Mouse (Mus musculus) limb, embryonic 13.5 days (tissue): ENCODE measurements around the gene Tbc1d23. TPM values are rescaled to one million over a fixed set of nuclear protein-coding genes. Genes with fewer than 3 reads are reported as not detected.
"Not testable (repeated sequence)": the region's sequence is repeated elsewhere in the genome, so short reads cannot be mapped to it uniquely, and the experiment has no call there.

Experiments used
- ATAC-seq: fragments of 200-750 bp; cut with Nextera tagmentation; 2 replicates; pipeline ENCODE4 v1.8.0; 2017; ENCODE audit warnings: low read depth, moderate number of reproducible peaks, moderate TSS enrichment; ENCODE audit not compliant: low FRiP score
- H3K27ac ChIP-seq: fragments of 300-500 bp; sonication (generic); 2 replicates; pipeline ENCODE4 v1.5.1; 2015; ENCODE audit warnings: inconsistent platforms, mild to moderate bottlenecking, moderate library complexity
- H3K27me3 ChIP-seq: fragments of 300-500 bp; sonication (generic); 2 replicates; pipeline ENCODE4 v1.6.1; 2015; ENCODE audit warnings: mild to moderate bottlenecking, inconsistent platforms
- H3K36me3 ChIP-seq: fragments of 300-500 bp; sonication (generic); 2 replicates; pipeline ENCODE4 v1.6.1; 2015; ENCODE audit warnings: inconsistent platforms, mild to moderate bottlenecking, moderate library complexity
- H3K4me1 ChIP-seq: fragments of 300-500 bp; sonication (generic); 2 replicates; pipeline ENCODE4 v1.6.1; 2015; ENCODE audit warnings: inconsistent platforms
- H3K4me2 ChIP-seq: fragments of 300-500 bp; sonication (generic); replicated peaks from 2 replicates; pipeline ENCODE4 v1.6.1; 2015; ENCODE audit warnings: inconsistent platforms, mild to moderate bottlenecking, moderate library complexity
- H3K4me3 ChIP-seq: fragments of 300-500 bp; sonication (generic); 2 replicates; pipeline ENCODE4 v1.5.1; 2015; ENCODE audit warnings: moderate library complexity, mild to moderate bottlenecking, inconsistent platforms
- H3K9ac ChIP-seq: fragments of 300-500 bp; sonication (generic); 2 replicates; pipeline ENCODE4 v1.6.1; 2015; ENCODE audit warnings: mild to moderate bottlenecking, inconsistent platforms
- H3K9me3 ChIP-seq: fragments of 300-500 bp; sonication (generic); 2 replicates; pipeline ENCODE4 v1.6.1; 2016; ENCODE audit warnings: inconsistent platforms
- WGBS: fragments of 180-500 bp; shearing (Covaris S2); methylation state at CpG from one replicate; pipeline ENCODE4 v1.1.7; 2015; 5-methylcytosine and 5-hydroxymethylcytosine counted together
- polyA plus RNA-seq: library from polyadenylated mRNA; unstranded; fragments of >200 nt; fragmentation: Nextera tagmentation; extraction: Ambion mirVana; gene quantifications from 2 replicates; pipeline ENCODE4 v1.2.1, GENCODE M21; 2015

The Tbc1d23 gene
- polyA plus RNA-seq, 1 experiment from 2014 or later, result 35.3 TPM

DNA sequence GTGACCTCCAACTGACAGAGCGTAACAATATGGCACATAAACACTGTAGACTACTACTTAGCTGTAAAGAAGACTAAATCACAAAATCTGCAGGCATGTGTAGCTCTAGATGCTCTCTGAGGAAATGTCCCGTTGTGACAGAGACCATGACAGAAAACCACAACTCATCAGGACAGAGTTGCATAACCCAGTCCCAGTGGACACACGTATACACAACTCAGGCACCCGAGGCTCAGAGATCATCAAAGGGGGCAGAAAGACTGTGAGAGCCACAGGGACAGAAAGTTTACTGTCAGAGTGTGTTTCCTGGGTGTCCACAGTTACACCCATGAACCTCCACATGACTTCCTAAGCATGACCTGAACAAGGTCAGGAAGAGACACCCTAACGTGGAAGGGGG lies 34.7 kb downstream of the Tbc1d23 start:
- Histone ChIP-seq H3K4me2 (no peak overlapping the region), H3K4me1 (no peaks in the 10 kb centered on the region), H3K4me3 (no peak overlapping the region), H3K27me3 (no peaks in the 10 kb centered on the region), H3K9me3 (no peaks in the 10 kb centered on the region), H3K36me3 (peaks cover 39% of the 10 kb centered on the region), H3K9ac (no peak overlapping the region), H3K27ac (no peak overlapping the region)
- ATAC-seq, result no peak
- 88% methylated on average over 5 of the region's 5 CpGs for WGBS

DNA sequence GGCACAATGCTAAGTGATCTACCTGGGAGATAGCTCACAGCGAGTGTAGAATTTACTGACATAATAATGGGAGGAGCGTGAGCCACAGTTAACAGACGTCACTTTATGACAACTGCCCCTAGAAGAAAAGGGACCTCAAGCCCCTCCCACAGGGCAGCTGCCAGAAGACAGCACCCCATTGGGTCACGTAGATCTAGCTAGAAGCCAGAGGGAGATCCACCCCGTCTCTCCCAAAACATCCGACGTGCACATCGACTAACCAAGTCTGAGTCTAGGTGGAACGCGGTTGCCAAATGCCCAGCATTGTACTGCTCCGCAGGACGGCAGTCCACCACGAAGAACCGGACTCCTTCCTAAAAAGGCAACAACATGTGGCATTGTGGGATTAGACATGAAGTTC lies 40.1 kb downstream of the Tbc1d23 start:
- H3K36me3 ChIP-seq, result peaks cover 54% of the 10 kb centered on the region
- H3K9me3 ChIP-seq, result no peaks in the 10 kb centered on the region
- no peaks in the 10 kb centered on the region for H3K27me3 ChIP-seq
- 86% methylated on average over 14 of the region's 14 CpGs for WGBS
- no peak overlapping the region for H3K4me2 ChIP-seq
- H3K9ac ChIP-seq, result no peak overlapping the region
- no peaks in the 10 kb centered on the region for H3K4me1 ChIP-seq
- H3K27ac ChIP-seq, result no peak overlapping the region
- no peak for ATAC-seq
- H3K4me3 ChIP-seq, result no peak overlapping the region

DNA sequence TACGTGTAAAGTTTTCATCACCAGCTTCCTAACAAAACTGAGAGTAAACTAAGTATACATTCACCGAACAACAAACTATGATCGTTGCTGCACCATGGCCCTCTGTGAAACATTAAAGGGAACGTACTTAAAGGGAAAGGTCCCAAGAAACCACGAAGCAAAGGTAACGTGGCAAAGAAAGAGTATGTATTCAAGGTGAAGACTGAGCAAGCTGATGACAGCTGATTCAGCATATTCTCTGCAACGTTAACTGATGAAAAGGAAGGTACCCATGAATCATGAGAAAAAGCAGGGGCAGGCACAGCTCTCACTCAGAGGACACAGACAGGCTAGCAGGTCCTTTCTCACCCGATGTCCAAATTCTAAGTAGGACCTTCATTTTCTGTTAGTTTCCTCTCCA lies 40.9 kb downstream of the Tbc1d23 start:
- Histone ChIP-seq H3K27ac (no peak overlapping the region), H3K4me2 (no peak overlapping the region), H3K4me1 (no peaks in the 10 kb centered on the region), H3K27me3 (no peaks in the 10 kb centered on the region), H3K9ac (no peak overlapping the region), H3K9me3 (no peaks in the 10 kb centered on the region), H3K36me3 (peaks cover 59% of the 10 kb centered on the region), H3K4me3 (no peak overlapping the region)
- ATAC-seq, result no peak
- WGBS, result 88% methylated on average over 8 of the region's 8 CpGs

DNA sequence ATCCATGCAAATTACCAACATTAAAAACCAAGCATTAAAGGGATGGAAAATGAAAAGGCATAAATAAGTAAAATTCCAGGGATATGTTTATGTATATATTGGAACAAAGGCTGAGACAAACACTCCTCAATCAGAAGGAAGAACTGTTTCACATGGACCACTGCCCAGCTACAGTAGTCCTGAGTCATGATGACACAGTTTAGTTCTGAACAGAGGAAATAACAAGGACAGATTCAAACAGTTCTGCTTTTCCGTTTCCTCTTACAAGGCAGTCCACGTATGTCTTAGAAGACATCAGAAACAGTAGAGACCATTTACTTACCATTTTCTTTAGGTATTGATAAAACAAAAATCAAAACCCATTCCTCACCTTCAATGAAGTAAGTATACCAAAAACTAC lies 41.8 kb downstream of the Tbc1d23 start:
- peaks cover 59% of the 10 kb centered on the region for H3K36me3 ChIP-seq
- WGBS, result 91% methylated on average over 2 of the region's 2 CpGs
- H3K4me2 ChIP-seq, result no peak overlapping the region
- no peak overlapping the region for H3K27ac ChIP-seq
- no peaks in the 10 kb centered on the region for H3K9me3 ChIP-seq
- no peak overlapping the region for H3K9ac ChIP-seq
- ATAC-seq, result no peak
- H3K4me1 ChIP-seq, result no peaks in the 10 kb centered on the region
- no peaks in the 10 kb centered on the region for H3K27me3 ChIP-seq
- no peak overlapping the region for H3K4me3 ChIP-seq

DNA sequence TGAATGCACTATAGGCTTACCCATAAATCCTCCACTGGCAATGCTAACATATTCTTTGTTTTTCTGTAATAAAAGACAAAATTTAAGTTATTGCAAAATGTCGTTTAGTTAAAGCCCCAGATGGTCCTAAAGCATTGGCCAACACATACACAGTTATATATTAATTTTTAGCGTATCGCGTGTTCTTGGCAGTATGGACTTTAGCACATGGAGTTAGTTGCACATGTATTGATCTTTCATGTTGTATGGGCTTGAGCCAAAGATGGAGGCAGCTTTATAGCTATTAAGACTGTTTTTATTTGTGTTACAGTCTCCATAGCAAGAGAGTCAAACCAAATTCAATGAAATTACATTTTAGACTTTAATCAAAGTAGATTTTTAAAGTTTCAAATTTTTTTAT lies 44.7 kb downstream of the Tbc1d23 start:
- Histone ChIP-seq H3K9ac (no peak overlapping the region), H3K4me2 (no peak overlapping the region), H3K36me3 (peaks cover 78% of the 10 kb centered on the region), H3K27ac (no peak overlapping the region), H3K4me3 (no peak overlapping the region), H3K9me3 (no peaks in the 10 kb centered on the region), H3K27me3 (no peaks in the 10 kb centered on the region), H3K4me1 (no peaks in the 10 kb centered on the region)
- WGBS, result 95% methylated on average over 4 of the region's 4 CpGs
- no peak for ATAC-seq

DNA sequence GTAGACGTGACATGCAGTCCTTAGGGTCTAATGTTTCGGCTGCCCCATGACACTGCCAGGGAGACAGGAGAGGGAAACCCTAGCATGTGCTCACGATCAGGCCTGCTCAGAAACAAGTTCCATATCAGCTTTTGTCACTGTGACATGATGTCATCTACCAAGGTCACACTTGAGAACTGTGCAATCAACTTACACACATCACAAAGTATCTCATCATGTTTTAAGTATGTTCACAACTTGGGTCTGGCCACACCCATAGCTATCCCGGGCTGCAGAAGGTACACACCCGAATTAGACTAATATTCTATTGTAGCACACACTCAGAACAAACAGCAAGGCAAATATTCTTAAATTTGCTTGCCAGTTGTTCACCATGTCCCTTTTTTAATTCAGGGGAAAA lies 49.3 kb downstream of the Tbc1d23 start:
- Histone ChIP-seq H3K9me3 (no peaks in the 10 kb centered on the region), H3K4me1 (no peaks in the 10 kb centered on the region), H3K27ac (no peak overlapping the region), H3K36me3 (peaks cover 75% of the 10 kb centered on the region), H3K27me3 (no peaks in the 10 kb centered on the region), H3K4me2 (no peak overlapping the region), H3K9ac (no peak overlapping the region), H3K4me3 (no peak overlapping the region)
- ATAC-seq, result no peak
- WGBS, result 89% methylated on average over 5 of the region's 5 CpGs

DNA sequence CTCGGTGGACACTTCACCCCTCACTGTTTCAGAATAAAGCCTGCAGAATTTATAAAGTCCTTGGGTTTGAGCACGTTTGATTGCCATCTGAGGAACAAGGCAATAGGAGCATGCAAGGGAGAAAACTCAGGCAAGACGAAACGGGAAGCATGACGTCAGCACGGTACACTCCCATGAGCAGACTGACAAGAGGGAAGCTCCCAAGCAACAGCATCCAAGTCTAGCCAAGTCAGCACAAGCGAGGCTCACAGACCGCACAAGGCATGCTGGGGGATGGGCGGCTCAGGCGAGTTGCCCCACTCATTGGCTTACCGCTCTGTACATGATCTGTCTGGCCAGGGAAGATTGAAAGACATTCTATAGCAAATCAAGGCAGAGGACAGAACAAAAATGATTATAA lies 50.1 kb downstream of the Tbc1d23 start:
- Histone ChIP-seq H3K4me3 (no peak overlapping the region), H3K9me3 (no peaks in the 10 kb centered on the region), H3K27ac (no peak overlapping the region), H3K4me1 (no peaks in the 10 kb centered on the region), H3K9ac (no peak overlapping the region), H3K4me2 (no peak overlapping the region), H3K36me3 (peaks cover 78% of the 10 kb centered on the region), H3K27me3 (no peaks in the 10 kb centered on the region)
- WGBS, result 86% methylated on average over 11 of the region's 11 CpGs
- no peak for ATAC-seq

DNA sequence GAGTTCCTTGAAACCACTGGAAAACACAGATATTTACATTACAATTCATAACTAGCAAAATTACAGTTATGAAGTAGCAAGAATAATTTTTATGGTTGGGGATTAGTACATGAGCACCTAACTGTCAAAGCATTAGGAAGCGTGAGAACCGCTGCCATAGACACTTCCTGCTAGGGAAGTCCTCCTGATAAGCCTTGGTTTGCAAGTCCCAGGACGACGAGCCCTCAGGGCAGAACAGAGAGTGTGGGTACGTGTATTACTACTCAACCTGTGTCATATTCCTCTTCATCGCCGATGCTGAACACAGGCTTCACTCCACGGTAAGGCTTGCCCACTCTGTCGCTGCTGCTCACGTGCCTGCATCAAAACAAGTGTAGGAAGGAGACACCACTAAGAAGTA lies 53.6 kb downstream of the Tbc1d23 start:
- Histone ChIP-seq H3K9me3 (no peaks in the 10 kb centered on the region), H3K27ac (no peak overlapping the region), H3K27me3 (no peaks in the 10 kb centered on the region), H3K4me1 (no peaks in the 10 kb centered on the region), H3K36me3 (peaks cover 68% of the 10 kb centered on the region), H3K4me2 (no peak overlapping the region), H3K4me3 (no peak overlapping the region), H3K9ac (no peak overlapping the region)
- ATAC-seq, result no peak
- WGBS, result 88% methylated on average over 10 of the region's 10 CpGs

DNA sequence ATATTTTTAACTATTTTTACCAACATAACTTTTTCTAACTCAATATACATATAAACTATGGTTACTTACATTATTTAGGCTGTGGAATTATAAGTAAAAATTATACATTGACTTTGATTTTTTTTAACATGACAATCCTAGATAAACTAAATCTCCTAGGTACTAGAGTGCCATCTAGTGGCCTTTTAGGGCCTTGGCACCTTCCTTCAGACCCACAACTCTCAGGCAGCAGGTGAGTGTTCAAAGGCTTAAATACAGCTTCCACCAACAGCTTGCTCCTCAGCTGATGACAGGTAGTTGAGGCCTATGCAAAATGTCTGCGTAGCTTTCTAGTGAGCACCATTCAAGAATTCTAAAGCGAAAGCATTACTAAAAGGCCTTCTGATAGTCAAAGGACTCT lies 54.0 kb downstream of the Tbc1d23 start:
- H3K4me1 ChIP-seq, result no peaks in the 10 kb centered on the region
- ATAC-seq, result no peak
- H3K4me2 ChIP-seq, result no peak overlapping the region
- no peak overlapping the region for H3K27ac ChIP-seq
- no peaks in the 10 kb centered on the region for H3K9me3 ChIP-seq
- H3K4me3 ChIP-seq, result no peak overlapping the region
- peaks cover 68% of the 10 kb centered on the region for H3K36me3 ChIP-seq
- no peak overlapping the region for H3K9ac ChIP-seq
- WGBS, result 65% methylated on average over 2 of the region's 2 CpGs
- no peaks in the 10 kb centered on the region for H3K27me3 ChIP-seq

DNA sequence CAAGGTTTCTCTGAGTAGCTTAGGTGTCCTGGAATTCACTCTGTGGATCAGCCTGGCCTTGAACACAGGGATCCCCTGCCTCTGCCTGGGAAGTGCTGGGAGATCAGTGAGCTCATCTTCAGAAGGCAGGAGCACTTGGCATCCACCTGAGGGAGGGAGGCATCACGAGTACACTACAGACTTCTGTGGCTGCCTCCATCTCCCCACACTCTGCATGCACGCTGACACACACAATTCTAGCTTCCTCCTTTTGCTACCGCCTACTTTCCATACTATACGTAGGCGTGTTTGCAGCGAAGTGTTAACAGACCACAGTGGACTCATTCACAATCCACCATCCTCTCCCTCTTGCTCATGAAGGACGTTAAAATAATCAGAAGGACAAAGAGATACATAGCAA lies 55.0 kb downstream of the Tbc1d23 start:
- 89% methylated on average over 7 of the region's 7 CpGs for WGBS
- H3K27me3 ChIP-seq, result no peaks in the 10 kb centered on the region
- no peaks in the 10 kb centered on the region for H3K9me3 ChIP-seq
- H3K4me1 ChIP-seq, result no peaks in the 10 kb centered on the region
- H3K9ac ChIP-seq, result no peak overlapping the region
- no peak overlapping the region for H3K4me3 ChIP-seq
- H3K36me3 ChIP-seq, result peaks cover 62% of the 10 kb centered on the region
- no peak overlapping the region for H3K4me2 ChIP-seq
- ATAC-seq, result no peak
- no peak overlapping the region for H3K27ac ChIP-seq

DNA sequence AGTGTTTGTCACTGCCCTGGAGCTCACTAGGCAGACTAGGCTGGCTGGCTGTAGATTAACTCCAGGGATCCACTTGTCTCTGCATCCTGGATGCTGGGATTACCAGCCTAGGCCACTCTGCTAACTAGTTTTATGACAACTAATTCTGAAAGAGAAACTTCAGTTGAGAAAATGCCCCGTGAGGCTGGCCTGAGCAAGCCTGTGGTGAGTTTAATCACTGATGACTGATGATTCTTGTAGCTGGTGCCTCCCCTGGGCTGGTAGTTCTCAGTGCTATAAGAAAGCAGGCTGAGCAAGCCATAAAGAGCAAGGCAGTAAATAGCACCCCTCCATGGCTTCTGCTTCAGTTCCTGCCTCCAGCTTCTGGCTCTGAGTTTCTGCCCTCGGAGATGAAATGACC lies 55.6 kb downstream of the Tbc1d23 start:
- 79% methylated on average over 2 of the region's 2 CpGs for WGBS
- no peak overlapping the region for H3K4me2 ChIP-seq
- no peaks in the 10 kb centered on the region for H3K27me3 ChIP-seq
- no peaks in the 10 kb centered on the region for H3K4me1 ChIP-seq
- no peak overlapping the region for H3K27ac ChIP-seq
- no peak overlapping the region for H3K9ac ChIP-seq
- peaks cover 62% of the 10 kb centered on the region for H3K36me3 ChIP-seq
- ATAC-seq, result no peak
- no peaks in the 10 kb centered on the region for H3K9me3 ChIP-seq
- H3K4me3 ChIP-seq, result no peak overlapping the region

DNA sequence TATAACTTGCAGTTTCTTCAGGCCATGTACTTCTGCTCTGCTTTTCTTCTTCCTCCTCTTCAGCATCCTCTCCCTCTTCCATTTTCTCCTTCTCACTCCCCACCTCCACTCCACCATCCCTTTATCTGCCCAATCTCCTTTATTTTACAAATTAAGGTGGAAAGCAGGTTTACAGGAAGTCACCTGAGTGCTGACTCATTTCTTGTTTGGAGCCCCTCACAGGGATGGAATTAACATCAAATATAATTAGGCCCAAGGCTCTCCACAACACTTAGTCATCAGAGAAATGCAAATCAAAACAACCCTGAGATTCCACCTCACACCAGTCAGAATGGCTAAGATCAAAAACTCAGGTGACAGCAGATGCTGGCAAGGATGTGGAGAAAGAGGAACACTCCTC lies 56.8 kb downstream of the Tbc1d23 start:
- H3K9ac ChIP-seq, H3K27ac ChIP-seq, ATAC-seq, H3K4me1 ChIP-seq, H3K27me3 ChIP-seq, H3K4me3 ChIP-seq, H3K4me2 ChIP-seq, H3K9me3 ChIP-seq: not testable (repeated sequence)
- H3K36me3 ChIP-seq, result peaks cover 59% of the 10 kb centered on the region

DNA sequence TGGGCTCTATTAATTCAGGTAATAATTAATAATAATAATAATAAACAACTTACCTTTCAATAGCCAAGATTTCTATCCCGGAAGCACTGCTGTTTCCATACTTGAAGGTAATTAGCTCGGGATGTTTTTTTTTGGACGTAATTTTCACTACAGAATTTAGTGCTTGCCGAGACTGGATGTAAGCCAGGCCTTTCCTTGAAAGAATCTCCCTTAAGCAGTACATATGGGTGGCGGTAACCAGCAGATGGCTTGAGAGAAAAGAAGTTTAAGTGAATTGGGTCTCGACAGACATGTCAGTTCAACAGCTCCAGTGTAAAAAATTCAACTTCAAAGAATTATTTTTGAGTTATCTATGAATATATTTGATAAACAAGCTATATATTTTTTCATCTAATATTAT lies 59.7 kb downstream of the Tbc1d23 start:
- Histone ChIP-seq H3K36me3 (peaks cover 41% of the 10 kb centered on the region), H3K4me1 (peaks cover 9% of the 10 kb centered on the region), H3K27ac (no peak overlapping the region), H3K9me3 (no peaks in the 10 kb centered on the region), H3K4me3 (no peak overlapping the region), H3K9ac (no peak overlapping the region), H3K4me2 (no peak overlapping the region), H3K27me3 (no peaks in the 10 kb centered on the region)
- ATAC-seq, result no peak
- 83% methylated on average over 6 of the region's 6 CpGs for WGBS

DNA sequence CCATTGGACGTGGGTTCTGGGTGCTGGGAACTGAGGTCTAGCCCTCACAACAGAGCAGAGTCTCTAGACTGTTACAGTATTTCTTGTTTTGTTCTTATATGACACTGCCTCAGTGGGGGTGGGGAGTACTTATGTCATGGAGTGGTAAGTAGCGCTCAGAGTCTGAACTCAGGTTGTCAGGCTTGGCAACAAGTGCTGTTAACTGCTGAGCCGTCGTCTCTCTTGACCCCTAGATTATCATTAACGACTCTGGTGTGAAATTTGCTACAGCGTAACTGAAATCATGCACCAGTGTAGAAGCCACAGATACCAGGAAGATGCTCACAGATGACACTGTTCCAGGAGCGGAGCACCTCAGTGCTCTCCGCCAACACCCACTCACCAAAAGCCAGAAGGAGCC lies 60.1 kb downstream of the Tbc1d23 start:
- H3K4me3 ChIP-seq, result no peak overlapping the region
- no peak overlapping the region for H3K27ac ChIP-seq
- no peaks in the 10 kb centered on the region for H3K27me3 ChIP-seq
- ATAC-seq, result no peak
- peaks cover 37% of the 10 kb centered on the region for H3K36me3 ChIP-seq
- H3K4me2 ChIP-seq, result no peak overlapping the region
- no peak overlapping the region for H3K9ac ChIP-seq
- H3K9me3 ChIP-seq, result no peaks in the 10 kb centered on the region
- WGBS, result 93% methylated on average over 8 of the region's 8 CpGs
- H3K4me1 ChIP-seq, result peaks cover 9% of the 10 kb centered on the region
